Mouse (Mus musculus): ENCODE measurements around the gene Zpbp2.
"Not testable (repeated sequence)": the region's sequence is repeated elsewhere in the genome, so short reads cannot be mapped to it uniquely, and the experiment has no call there.

GRCm38 (mm10) chr11:98604911-98605310, 54.0 kb downstream of the Zpbp2 start:
- not testable (repeated sequence) for TF ChIP-seq CTCF (IDR thresholded peaks at IDR 0.05; ENCODE audit: control insufficient read depth, insufficient read depth, insufficient replicate concordance, low read depth, low read length); POLR2A (IDR thresholded peaks at IDR 0.05; ENCODE audit: control insufficient read depth, low read depth, low read length)

Measured in testis, adult 2 months (tissue).